Mouse (Mus musculus): ENCODE data around the gene 3830406C13Rik. TPM values are rescaled to one million over a fixed set of nuclear protein-coding genes. Genes with fewer than 3 reads are reported as not detected.
A peak's percentile ranks its signal among the peaks of the same experiment; 100 is the strongest.

Gene 3830406C13Rik
- polyA plus RNA-seq, 1 experiment from 2014 or later = 48.9 TPM

GRCm38 (mm10) chr14:12344746-12345240 is 60.8 kb downstream of the 3830406C13Rik start:
- H3K36me3 ChIP-seq (ENCODE audit: control insufficient read depth, insufficient read depth, low read length) = no peaks in the 10 kb centered on the region
- peak overlapping the region; percentile 15; the same call in 1 of the 2 replicates for H3K4me3 ChIP-seq (ENCODE audit: low read depth, low read length)
- no peak overlapping the region for H3K27ac ChIP-seq (replicated peaks)
- no peak for DNase-seq (ENCODE audit: low spot score)
- peak overlapping the region; percentile 31; the same call in 1 of the 2 replicates for H3K4me2 ChIP-seq (replicated peaks; ENCODE audit: low read depth)
- no peak for TF ChIP-seq CTCF (IDR thresholded peaks at IDR 0.05; ENCODE audit: low read depth)
- WGBS = 2% methylated on average over 39 of the region's 39 CpGs
- no peaks in the 10 kb centered on the region for H3K4me1 ChIP-seq (replicated peaks; ENCODE audit: control insufficient read depth, insufficient read depth)
- H3K9ac ChIP-seq (ENCODE audit: low read length) = no peak overlapping the region
- peaks cover 52% of the 10 kb centered on the region for H3K27me3 ChIP-seq (ENCODE audit: control insufficient read depth, insufficient read depth, low read length)
- H3K9me3 ChIP-seq (ENCODE audit: control insufficient read depth, low read length) = no peaks in the 10 kb centered on the region
- no peak for ATAC-seq (ENCODE audit: low FRiP score, low TSS enrichment)

DNA sequence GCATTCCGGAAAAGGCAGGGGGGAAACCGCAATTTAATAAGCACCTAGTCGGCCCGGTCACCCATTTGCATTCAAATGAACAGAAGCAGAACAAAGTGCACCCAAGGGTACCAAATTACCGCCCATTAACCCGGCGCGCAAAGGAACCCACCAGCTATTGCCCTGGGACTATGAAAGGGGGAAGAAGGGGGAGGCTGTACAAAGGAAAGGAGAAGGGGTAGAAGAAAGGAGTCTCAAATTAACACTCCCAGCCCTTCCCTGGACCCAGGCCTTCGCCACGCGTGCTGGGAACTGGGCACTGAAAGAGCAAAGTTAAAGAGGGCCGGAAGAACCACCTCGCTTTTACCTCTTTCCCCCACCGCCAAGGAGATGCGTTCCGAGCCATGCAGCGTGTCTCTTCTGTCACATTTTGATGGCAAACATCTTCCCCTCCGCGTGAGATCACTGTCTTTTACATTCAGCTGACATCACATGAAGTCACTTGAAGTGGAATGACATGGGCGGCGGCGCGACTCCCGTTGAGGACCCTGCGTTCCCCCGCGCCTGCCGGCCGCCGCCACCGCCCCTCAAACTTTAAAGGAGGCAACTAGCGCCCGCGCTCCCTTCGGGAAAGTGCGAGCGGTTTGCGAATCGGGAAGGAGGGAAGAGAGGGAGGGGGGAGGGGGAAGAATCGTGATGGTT is 61.4 kb downstream of the 3830406C13Rik start:
- Histone ChIP-seq H3K4me1 (replicated peaks; ENCODE audit: control insufficient read depth, insufficient read depth) (no peaks in the 10 kb centered on the region), H3K9me3 (ENCODE audit: control insufficient read depth, low read length) (no peaks in the 10 kb centered on the region), H3K4me2 (replicated peaks; ENCODE audit: low read depth) (peak overlapping the region; percentile 42; the same call in 1 of the 2 replicates), H3K36me3 (ENCODE audit: control insufficient read depth, insufficient read depth, low read length) (no peaks in the 10 kb centered on the region), H3K27ac (replicated peaks) (no peak overlapping the region), H3K27me3 (ENCODE audit: control insufficient read depth, insufficient read depth, low read length) (peaks cover 55% of the 10 kb centered on the region), H3K4me3 (ENCODE audit: low read depth, low read length) (0 out of 2 replicates have a peak overlapping the region, but pooled peaks have one; percentile 26), H3K9ac (ENCODE audit: low read length) (no peak overlapping the region)
- no peak for ATAC-seq (ENCODE audit: low FRiP score, low TSS enrichment)
- WGBS = 1% methylated on average over 40 of the region's 40 CpGs
- TF ChIP-seq CTCF (IDR thresholded peaks at IDR 0.05; ENCODE audit: low read depth) = no peak
- no peak for TF ChIP-seq EP300 (optimal IDR thresholded peaks at IDR 0.05)
- DNase-seq (ENCODE audit: low spot score) = no peak

GRCm38 (mm10) chr14:12346011-12346864 is 62.3 kb downstream of the 3830406C13Rik start:
- Histone ChIP-seq H3K9ac (ENCODE audit: low read length) (no peak overlapping the region), H3K4me3 (ENCODE audit: low read depth, low read length) (peak overlapping the region; percentile 26), H3K4me2 (replicated peaks; ENCODE audit: low read depth) (peak overlapping the region; percentile 42), H3K27ac (replicated peaks) (no peak overlapping the region), H3K27me3 (ENCODE audit: control insufficient read depth, insufficient read depth, low read length) (peaks cover 52% of the 10 kb centered on the region), H3K36me3 (ENCODE audit: control insufficient read depth, insufficient read depth, low read length) (no peaks in the 10 kb centered on the region), H3K4me1 (replicated peaks; ENCODE audit: control insufficient read depth, insufficient read depth) (no peaks in the 10 kb centered on the region), H3K9me3 (ENCODE audit: control insufficient read depth, low read length) (no peaks in the 10 kb centered on the region)
- WGBS = 1% methylated on average over 50 of the region's 50 CpGs
- no peak for ATAC-seq (ENCODE audit: low FRiP score, low TSS enrichment)
- TF ChIP-seq CTCF (IDR thresholded peaks at IDR 0.05; ENCODE audit: low read depth) = no peak
- TF ChIP-seq EP300 (optimal IDR thresholded peaks at IDR 0.05) = no peak
- DNase-seq (ENCODE audit: low spot score) = no peak

DNA sequence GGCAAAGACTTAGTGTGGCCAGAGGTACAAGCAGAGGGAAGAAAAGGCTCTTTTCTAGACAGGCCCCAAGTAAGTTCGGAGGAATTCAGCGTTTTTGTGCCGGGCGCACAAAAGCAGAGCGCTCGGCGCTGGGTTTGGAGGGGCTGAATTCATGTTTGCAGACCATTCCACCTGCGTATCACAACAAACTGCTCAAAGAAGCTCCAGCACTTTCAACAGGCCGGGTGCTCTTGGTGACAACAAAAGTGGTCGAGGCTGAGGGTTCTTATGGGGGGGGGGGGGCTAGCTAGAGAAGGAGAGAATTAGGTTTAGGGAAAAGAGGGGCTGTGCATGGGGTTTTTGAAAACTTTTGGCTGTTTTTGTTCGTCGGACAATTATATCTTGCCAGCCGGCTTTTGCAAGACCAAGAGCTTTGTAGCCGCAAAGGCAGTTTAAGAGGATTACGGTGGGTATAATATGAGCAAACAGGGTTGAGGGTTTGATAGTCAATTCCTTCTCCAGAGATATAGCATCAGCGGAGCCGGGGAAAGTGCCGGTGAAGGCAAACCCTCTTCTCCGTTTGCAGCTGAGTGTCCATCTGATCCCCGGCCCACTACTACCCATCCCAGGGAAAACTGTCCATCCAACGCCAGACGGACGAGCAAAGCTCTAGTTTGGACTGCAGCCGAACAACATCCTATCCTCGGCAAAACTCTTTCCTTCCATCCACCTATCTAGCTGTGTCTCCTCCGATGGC is 63.1 kb downstream of the 3830406C13Rik start:
- Histone ChIP-seq H3K9me3 (ENCODE audit: control insufficient read depth, low read length) (no peaks in the 10 kb centered on the region), H3K27me3 (ENCODE audit: control insufficient read depth, insufficient read depth, low read length) (peaks cover 44% of the 10 kb centered on the region), H3K4me1 (replicated peaks; ENCODE audit: control insufficient read depth, insufficient read depth) (no peaks in the 10 kb centered on the region), H3K4me3 (ENCODE audit: low read depth, low read length) (peak overlapping the region; percentile 26), H3K27ac (replicated peaks) (no peak overlapping the region), H3K9ac (ENCODE audit: low read length) (no peak overlapping the region), H3K4me2 (replicated peaks; ENCODE audit: low read depth) (peak overlapping the region; percentile 42; the same call in 1 of the 2 replicates), H3K36me3 (ENCODE audit: control insufficient read depth, insufficient read depth, low read length) (no peaks in the 10 kb centered on the region)
- DNase-seq (ENCODE audit: low spot score) (no peak), ATAC-seq (ENCODE audit: low FRiP score, low TSS enrichment) (no peak)
- WGBS = 2% methylated on average over 26 of the region's 26 CpGs
- TF ChIP-seq CTCF (IDR thresholded peaks at IDR 0.05; ENCODE audit: low read depth) (no peak), EP300 (optimal IDR thresholded peaks at IDR 0.05) (no peak)

DNA sequence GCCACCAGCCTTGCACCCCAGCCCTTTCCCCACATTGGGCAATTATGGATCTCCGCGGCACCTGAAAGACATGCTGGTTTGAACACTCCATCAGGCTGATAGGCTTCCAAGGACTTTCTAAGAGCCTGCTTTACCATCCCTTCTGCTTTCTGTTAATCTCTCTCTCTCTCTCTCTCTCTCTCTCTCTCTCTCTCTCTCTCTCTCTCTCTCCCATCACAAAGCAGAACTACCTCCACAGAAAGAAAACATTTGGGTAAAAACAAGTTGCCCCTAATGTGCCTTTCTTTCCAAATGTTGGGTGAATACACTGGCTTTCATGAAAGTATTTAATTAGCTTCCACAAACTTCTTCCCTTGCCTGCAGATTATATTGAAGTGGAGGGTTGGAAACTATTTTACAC is 64.1 kb downstream of the 3830406C13Rik start, which contains the start of gene Fezf2:
Gene Fezf2, minus strand, starts transcription at position 101 of the 400 bp plus-strand sequence.
- H3K4me2 ChIP-seq (replicated peaks; ENCODE audit: low read depth) = no peak within 1 kb of the TSS
- TF ChIP-seq EP300 (optimal IDR thresholded peaks at IDR 0.05) = no peak
- TF ChIP-seq CTCF (IDR thresholded peaks at IDR 0.05; ENCODE audit: low read depth) = no peak
- no peak within 1 kb of the TSS for H3K4me3 ChIP-seq (ENCODE audit: low read depth, low read length)
- H3K27me3 ChIP-seq (ENCODE audit: control insufficient read depth, insufficient read depth, low read length) = peaks cover 36% of the 10 kb centered on the region
- 9% methylated on average over 2 of the region's 2 CpGs for WGBS
- no peaks in the 10 kb centered on the region for H3K9me3 ChIP-seq (ENCODE audit: control insufficient read depth, low read length)
- H3K27ac ChIP-seq (replicated peaks) = no peak within 1 kb of the TSS
- ATAC-seq (ENCODE audit: low FRiP score, low TSS enrichment) (no peak), DNase-seq (ENCODE audit: low spot score) (no peak)
- no peaks in the 10 kb centered on the region for H3K36me3 ChIP-seq (ENCODE audit: control insufficient read depth, insufficient read depth, low read length)
- H3K9ac ChIP-seq (ENCODE audit: low read length) = no peak within 1 kb of the TSS
- no peaks in the 10 kb centered on the region for H3K4me1 ChIP-seq (replicated peaks; ENCODE audit: control insufficient read depth, insufficient read depth)
